Mouse (Mus musculus) splenic B cell, adult 2 months (primary cell): Measurements from ENCODE around the gene Vasn.

Experiments used
- DNase-seq: peaks from one replicate; pipeline ENCODE4 v3.0.0-alpha.2; 2011; ENCODE audit warnings: low read depth, low spot score
- H3K27me3 ChIP-seq: 2 replicates; pipeline ENCODE4 v1.6.1; 2012; ENCODE audit warnings: mild to moderate bottlenecking, low read length, moderate library complexity, mixed read lengths; ENCODE audit not compliant: control insufficient read depth, poor library complexity, insufficient read depth, severe bottlenecking
- H3K36me3 ChIP-seq: 2 replicates; pipeline ENCODE4 v1.6.1; 2012; ENCODE audit warnings: mild to moderate bottlenecking, low read length, moderate library complexity, mixed read lengths; ENCODE audit not compliant: control insufficient read depth, poor library complexity, insufficient read depth, severe bottlenecking

Gene Vasn

DNA sequence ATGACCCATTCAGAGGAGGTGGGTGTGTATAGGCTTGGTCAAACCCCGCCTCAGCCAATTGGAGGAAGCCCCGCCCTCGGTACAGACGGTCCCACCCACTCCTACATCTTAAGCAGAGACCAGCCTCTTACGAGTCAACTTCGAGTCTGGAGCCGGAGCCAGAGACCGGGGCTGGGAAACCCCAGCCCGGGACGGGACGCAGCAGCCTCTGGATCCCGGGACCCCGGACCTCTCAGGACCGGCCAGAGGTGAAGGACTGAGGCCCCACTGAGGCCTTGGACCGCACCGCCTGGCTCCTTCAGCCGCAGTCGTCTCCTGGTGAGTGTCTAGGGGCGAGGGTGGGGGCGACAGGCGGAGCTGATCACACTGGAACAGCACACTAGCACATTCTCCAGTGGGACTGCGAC lies at the start of gene Vasn, which contains the start of gene Dnaja3:
TSS of gene Vasn (plus strand) at position 111 of the 407 bp plus-strand sequence.
TSS of gene Dnaja3 (plus strand) at position 159 of the 407 bp plus-strand sequence.
- peak; percentile 49 for DNase-seq
- no peaks in the 10 kb centered on the region for H3K27me3 ChIP-seq
- H3K36me3 ChIP-seq, result peaks cover 7% of the 10 kb centered on the region; the same call in 1 of the 2 replicates

- H3K27me3 ChIP-seq, result no peaks in the 10 kb centered on the region; the same call in none of the 2 replicates
- no peaks in the 10 kb centered on the region for H3K36me3 ChIP-seq
- DNase-seq, result peak; percentile 61
These were observed 49.5 kb upstream of the Vasn start for GRCm38 (mm10) chr16:4590236-4590635.

DNA sequence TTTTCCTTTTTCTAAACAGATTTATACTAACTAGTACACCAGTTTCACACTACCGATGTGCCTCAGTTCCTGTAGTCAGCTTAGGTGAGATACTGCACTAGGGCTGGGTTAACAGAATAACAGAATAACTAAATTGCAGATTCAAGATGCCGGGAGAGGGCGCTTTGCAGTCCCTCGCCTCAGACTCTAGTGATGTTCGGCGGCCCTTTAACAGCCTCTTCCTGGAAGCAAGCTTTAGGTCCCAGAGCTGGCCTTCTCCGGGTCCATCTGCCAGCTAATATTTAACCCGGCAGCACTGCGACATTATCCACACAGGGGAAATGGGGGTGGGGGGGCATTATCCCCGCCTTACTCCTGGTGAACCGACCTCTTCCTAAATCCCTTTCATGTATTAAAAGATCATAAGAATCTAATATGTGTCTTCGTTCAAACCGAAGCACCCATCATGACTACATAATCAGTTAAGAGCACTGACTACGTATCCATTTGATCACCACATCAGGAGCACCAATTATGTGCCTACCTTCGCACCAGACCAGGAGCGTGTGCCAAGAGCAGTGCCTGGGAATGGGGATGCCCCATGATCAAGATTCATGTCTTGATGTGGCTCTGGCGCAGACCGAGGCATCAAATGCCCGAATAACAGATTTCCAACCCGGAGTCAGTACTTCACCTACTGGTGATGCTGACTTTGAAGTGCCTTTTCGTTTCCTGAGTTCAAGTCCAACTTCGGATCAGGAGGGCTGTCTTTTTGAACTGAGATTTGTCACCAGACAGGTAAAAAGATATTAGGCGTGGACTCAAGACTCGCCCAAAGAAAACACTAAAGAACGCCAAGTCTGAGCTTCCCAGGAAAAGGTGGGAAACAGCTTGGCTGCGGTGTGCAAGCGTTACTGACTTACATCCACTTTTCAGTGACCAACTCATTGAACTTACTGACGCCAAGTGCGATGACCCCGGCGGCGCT lies 46.5 kb upstream of the Vasn start:
- Histone ChIP-seq H3K27me3 (no peaks in the 10 kb centered on the region; the same call in none of the 2 replicates), H3K36me3 (no peaks in the 10 kb centered on the region)
- DNase-seq, result peak; percentile 64

- no peaks in the 10 kb centered on the region for H3K36me3 ChIP-seq
- H3K27me3 ChIP-seq, result no peaks in the 10 kb centered on the region; the same call in none of the 2 replicates
- DNase-seq, result peak; percentile 44
These were observed 45.5 kb upstream of the Vasn start, which contains the start of gene Glis2 for GRCm38 (mm10) chr16:4593971-4594813. Gene Glis2, plus strand, starts transcription at chr16:4594713.

DNA sequence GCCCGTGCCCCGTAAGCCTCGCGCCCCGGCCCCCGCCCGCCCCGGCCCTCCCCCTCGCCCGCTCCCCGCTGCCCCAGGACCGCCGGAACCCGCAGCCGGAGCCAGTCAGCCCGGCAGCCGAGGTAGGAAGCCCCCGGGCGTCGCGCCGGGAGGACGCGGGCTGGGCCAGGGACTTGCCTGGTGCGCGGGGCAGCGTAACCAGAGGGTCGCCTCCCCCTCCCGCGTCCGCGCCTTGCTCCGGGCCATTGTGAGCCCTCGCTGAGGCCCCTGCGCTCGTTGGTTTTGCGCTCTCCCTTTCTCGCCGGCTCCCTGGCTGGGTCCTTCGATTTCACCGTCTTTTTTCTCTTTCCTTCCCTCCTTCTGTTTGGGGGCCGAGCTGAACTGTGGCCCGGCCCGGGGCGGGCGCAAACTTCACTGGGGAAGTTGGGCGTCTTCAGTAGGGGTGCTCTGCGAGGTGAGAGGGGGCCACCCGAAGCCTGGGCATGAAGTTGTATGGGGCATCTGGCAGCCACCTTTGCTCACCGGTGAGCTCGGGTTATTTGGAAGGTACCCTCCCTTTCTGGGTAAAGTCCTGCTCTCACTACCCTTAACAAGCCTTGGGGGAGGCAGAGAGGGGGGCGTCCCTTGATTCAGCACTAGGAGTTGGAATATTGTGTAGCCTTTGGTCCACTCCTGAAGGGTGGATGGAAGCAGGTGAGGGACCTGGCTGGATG lies 44.8 kb upstream of the Vasn start:
- H3K36me3 ChIP-seq, result no peaks in the 10 kb centered on the region
- no peaks in the 10 kb centered on the region; the same call in none of the 2 replicates for H3K27me3 ChIP-seq
- no peak for DNase-seq

- no peak for DNase-seq
- Histone ChIP-seq H3K27me3 (no peaks in the 10 kb centered on the region; the same call in none of the 2 replicates), H3K36me3 (no peaks in the 10 kb centered on the region)
These were observed 44.2 kb upstream of the Vasn start for GRCm38 (mm10) chr16:4595527-4595963.

- no peak for DNase-seq
- Histone ChIP-seq H3K27me3 (no peaks in the 10 kb centered on the region; the same call in none of the 2 replicates), H3K36me3 (no peaks in the 10 kb centered on the region)
These were observed 43.5 kb upstream of the Vasn start for GRCm38 (mm10) chr16:4596141-4596728.

DNA sequence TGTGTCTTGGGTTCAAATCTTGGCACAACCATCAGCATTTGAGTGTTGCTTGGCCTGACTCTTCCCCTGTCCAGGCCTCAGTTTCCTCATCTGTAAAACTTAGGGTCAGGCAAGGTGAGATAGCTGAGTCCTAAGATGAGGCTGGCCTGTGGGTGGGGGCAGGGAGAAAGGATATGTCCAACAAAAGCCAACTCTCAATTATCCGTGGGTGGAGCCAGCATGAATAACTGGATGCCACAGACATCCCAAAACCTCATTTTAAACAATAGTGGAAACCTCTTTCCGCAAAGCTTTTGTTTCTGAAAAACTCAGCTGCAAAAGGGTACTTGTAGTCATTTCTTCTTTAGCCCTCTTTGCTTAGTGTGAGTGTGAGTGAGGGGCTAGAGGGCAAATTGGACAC lies 42.9 kb upstream of the Vasn start:
- no peak for DNase-seq
- no peaks in the 10 kb centered on the region for H3K36me3 ChIP-seq

DNA sequence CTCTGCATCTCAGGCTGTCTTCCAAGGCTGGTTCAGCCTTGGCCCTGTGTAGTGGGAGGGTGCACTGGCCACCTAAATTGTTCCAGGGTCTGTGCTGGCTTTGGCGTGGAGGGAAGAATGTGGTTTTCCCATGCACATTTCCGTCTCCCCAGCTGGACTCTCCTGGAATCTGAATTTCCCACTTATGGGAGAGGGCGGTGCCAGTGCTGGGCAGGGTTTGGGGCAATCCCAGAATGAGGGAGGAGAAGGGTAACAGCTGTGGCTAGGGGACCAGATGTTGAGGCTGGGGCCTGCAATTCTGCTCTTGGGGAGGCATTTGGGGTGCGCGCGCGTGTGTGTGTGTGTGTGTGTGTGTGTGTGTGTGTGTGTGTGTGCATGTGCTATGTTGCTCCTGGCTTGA lies 42.4 kb upstream of the Vasn start:
- DNase-seq, result no peak
- Histone ChIP-seq H3K36me3 (no peaks in the 10 kb centered on the region), H3K27me3 (no peaks in the 10 kb centered on the region; the same call in none of the 2 replicates)

More for the DNA sequence above, 42.9 kb upstream of the Vasn start:
- H3K27me3 ChIP-seq, result no peaks in the 10 kb centered on the region; the same call in none of the 2 replicates

- DNase-seq, result no peak
- no peaks in the 10 kb centered on the region for H3K36me3 ChIP-seq
- no peaks in the 10 kb centered on the region; the same call in none of the 2 replicates for H3K27me3 ChIP-seq
These were observed 41.7 kb upstream of the Vasn start for GRCm38 (mm10) chr16:4598041-4598440.

- no peak for DNase-seq
- no peaks in the 10 kb centered on the region; the same call in none of the 2 replicates for H3K27me3 ChIP-seq
- H3K36me3 ChIP-seq, result no peaks in the 10 kb centered on the region
These were observed 40.7 kb upstream of the Vasn start for GRCm38 (mm10) chr16:4598891-4599543.

DNA sequence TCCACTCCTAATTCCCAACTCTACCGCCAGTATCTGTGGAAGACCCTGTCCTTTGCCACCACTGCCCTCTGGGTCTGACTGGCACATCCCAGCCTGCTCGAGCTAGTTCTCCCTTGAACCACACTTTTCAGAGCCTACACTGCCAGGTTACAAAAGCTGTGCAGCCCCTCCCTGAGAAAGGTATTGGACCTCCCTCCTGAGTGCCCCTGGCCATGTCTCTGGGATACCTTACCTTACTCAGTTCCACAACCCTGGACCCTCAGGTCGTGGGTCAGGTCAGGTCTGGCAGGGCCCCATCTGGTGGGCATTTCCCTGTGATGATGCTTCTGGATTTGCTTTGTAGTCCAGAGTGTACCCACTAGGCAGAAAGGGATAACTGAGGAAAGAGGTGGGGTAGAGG lies 40.1 kb upstream of the Vasn start:
- no peak for DNase-seq
- H3K36me3 ChIP-seq, result no peaks in the 10 kb centered on the region

GRCm38 (mm10) chr16:4600701-4601310 lies 38.9 kb upstream of the Vasn start:
- Histone ChIP-seq H3K36me3 (no peaks in the 10 kb centered on the region), H3K27me3 (no peaks in the 10 kb centered on the region)
- no peak for DNase-seq

More for the DNA sequence above, 40.1 kb upstream of the Vasn start:
- H3K27me3 ChIP-seq, result no peaks in the 10 kb centered on the region; the same call in 1 of the 2 replicates
